Mouse (Mus musculus) natural killer cell, adult 2 months (primary cell): ENCODE measurements at regions not wholly inside any gene's neighbourhood (a gene's known extent, or its start where the extent isn't known, plus 50 kb on each side); places are given as distances from the start of the nearest gene placed in this dataset.

Source experiments
- DNase-seq, 2 experiments: peaks; one replicate each; pipeline ENCODE4 v3.0.0; 2022; ENCODE audit warnings: low spot score in 2 of 2

DNA sequence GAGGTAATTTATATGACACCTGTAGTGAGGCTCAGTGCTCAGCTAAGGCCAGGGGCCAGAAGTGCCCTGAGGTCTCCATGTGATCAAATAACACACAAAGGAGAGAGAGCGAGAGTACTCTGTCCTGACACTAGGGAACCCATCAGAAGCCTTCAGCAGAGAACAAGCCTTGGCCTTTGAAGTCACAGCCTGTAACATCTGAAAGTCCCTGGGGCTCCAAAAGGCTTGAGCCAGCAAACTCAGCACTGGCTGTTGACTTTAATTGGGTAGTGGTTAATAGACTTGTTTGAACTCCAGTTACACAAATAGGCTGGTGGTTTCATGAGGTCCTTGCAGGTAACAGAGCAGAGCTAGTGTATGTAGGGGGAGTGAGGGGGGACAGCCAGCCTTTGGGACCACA, 422.5 kb downstream of the Matn1 start:
- DNase-seq: no peak

DNA sequence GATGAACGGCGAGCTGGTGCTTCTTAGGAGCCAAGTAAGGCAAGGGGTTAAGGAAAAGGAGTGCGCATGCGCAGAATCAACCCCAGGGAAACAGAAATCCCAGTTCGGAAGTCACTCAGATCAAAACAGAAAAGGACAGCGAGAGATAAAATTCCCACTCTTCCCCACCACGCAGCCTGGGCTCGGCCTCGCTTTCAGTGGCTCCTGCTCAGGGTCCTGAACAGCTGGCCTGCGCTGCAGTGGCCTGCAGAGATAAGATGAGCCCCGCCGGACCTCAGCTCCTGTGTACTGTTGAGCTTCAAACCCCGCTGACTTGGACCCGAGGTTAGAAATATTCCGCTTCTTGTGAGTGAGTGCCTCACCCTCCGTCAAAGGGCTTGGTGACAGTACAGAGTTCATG, 428.3 kb downstream of the Matn1 start:
- DNase-seq: no peak

DNA sequence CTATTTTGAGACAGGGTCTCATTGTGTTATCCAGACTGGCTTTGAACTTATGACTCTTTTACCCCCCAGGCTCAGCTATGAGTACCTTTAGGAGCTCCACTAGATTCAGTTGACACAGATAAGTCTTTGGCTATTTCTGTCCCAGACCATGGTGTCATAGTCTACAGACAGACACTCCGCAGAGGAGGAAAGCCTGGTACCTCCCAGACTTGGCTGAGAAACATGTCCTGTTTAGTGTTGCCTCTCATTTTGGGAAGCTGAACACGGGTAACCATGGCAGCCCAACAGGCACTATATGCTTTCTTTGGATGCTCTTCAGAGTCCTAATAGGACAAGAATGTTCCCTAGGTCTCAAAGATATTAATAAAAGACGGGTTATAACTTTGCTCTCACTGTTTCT, 429.0 kb downstream of the Matn1 start:
- no peak for DNase-seq

DNA sequence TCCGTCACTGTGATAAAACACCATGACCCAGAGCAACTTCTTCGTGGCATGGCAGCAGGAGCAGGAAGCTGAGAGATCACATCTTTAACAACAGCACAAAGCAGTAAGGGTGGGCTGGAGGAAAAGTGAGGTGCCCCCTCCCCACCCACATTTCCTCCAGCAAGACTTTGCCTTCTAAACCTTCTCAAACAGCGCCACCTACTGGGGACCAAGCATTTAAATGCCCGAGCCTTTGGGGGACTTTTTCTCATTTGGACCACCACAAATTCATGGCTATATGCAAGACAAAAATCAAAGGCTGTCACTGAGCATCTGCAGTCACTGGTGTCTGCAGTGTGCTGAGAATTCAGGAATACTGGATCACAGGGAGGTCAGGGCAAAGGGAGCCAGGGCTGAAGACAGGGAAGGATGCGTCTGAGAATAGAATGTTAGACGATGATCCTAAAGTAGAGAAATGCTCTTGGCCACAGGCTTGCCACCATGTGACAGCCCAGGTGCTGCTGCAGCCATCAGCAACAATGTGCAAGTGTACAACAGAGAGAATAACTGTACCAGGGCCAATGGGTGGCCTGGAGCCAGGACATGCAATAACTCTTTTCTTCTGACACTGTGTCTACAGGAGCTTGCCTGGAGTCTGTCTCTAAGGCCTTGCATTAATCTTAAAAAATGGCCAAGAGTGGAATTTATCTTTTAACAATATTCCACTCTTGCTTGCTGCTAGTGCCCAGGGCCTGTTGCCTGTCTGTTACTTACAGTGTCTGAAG, 430.5 kb downstream of the Matn1 start:
- DNase-seq: no peak

DNA sequence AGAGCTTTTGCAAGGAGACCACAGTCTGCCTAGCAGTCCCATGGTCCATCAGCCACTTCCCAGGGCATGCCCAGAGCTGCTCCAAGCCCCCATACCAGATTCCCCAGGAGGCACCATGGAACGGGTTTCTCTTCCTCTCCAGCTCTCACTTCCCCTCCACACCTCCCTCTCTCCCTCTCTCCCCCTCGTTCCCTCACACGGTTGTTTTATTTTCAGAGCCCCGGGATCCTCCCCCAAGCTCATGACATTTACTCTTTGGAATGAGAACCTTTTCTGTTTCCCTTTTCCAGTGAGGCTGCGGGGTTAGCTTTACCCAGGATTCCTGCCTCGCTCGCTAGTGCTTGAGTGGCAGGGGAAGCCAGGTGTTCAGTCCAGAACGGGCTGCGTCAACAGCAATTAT, 436.9 kb downstream of the Matn1 start:
- no peak for DNase-seq

DNA sequence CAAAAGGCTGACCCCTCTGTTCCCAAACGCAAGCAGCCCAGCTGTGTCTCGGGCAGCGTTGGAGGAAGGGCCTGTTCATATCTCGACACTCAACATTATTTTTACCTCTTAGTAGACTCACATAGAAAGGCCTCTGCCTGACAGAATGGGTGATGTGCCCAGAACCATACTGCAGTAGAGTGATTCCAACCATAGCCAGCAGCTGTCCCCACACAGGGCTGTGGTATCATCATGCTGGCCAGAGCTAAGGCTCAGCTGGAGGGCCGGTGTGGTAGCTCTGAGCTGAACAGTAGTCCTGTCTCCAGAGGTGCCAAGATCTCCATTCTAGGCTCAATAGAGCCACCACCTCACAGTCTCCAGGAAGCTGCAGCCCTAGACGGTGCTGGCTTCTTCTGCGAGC, 437.3 kb downstream of the Matn1 start:
- DNase-seq: no peak

DNA sequence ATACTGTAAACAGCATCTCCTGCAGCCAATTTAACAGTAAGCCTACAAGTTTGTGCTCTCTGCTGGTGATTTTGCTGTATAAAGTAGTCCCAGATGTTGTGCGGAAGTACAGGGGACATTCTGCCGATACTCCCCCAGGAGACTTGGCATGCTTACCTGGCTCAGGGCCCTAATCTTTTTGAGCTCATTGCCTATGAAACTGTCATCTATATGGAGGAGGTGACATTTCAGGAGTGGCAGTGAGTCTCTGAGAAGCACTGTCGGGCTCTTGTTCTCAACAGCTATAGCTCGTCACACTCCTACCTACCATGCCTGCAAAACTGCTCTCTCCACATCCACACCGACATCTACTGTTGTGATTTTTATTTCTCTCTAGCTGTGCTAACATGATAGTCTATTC, 439.7 kb downstream of the Matn1 start:
- no peak for DNase-seq

DNA sequence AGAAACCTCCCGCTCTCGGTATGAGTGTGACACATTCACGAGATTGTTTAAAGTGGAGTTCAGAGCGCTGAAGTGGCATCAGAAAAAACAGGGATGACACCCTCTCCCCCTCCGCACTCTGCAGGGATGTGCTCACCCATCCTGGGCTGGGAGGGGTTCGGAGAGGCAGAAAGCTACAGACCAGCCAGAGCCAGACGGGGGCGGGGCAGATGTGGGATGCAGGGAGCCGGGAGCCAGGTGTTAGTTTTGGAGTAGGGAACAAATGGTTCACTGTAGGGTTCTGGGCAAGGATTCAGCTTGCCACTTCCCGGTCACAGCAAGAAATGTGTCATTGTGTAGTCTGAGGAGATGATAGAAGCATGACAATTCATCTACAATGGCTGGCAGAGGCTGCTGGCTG, 442.8 kb downstream of the Matn1 start:
- DNase-seq: no peak

DNA sequence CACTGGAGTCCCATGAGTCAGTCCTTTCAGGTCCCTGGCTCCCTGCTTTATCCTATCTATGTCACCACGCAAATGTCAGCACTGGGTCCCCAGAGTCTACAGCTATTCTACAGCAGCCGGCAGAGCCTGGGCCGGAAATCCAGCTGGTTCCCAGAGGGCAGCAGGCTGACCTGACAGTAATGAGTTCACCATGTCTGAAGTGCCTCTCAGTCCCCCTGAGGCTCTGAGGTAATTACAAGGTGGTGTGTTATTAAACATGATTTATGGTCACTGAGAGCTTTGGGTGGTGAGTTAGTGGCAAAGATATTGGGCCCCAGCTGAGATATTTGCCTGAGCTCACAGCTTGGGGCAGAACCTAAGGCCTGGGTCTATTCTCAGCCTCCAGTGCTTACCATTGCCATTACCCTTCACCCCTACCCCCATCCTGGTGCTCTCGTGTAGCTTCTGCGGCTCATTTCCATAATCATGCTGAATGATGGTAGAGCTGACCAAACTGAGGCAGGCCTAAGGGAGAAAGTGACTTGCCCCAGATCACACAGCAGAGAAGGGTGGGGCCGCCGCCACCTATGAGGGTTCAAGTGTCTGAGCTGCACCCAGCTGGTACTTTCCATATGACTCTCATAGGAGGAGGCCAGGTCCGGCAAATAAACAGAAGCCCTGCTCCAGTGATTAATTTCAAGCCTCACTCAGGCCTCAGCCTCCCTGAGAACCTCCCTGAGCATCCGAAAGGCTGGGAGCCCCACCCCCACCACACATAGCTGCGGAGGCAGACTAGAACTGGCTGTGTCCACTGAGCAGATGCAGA, 446.8 kb downstream of the Ptpru start:
- no peak for DNase-seq

DNA sequence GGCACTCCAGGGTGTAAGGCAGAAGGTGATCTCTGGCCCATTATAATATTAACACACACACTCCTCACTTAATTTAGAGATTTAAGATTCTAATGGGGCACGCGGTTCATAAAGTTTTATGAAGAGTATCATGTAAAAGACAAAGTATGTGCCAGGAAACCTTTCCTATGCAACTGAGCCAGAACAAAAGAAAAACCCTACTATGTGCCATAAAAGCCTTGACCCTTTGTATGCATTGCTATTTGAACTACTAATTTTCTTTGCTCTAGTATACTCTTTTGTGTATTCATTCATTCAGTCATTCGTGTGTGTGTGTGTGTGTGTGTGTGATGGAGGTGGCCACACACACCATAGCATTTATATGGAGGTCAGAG, 446.2 kb downstream of the Ptpru start:
- DNase-seq: no peak

DNA sequence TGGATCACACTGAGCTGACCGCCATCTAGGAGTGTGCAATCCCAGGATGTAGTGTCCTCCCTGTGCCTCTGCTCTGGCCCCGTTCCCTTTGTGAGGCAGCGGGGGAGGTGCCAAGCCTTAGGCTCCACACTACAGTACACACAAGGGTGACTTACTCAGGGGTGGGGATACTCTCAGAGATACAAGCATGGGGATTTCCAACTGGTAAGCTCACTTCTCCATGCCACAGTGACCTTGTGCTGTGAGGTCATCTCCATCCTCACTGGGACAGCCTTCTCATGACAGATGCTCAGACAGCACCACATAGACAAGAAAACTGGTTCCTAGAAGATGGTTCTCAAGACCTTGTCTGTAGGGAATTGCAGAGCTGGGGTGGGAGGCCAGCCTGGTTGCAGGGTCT, 445.6 kb downstream of the Ptpru start:
- no peak for DNase-seq

DNA sequence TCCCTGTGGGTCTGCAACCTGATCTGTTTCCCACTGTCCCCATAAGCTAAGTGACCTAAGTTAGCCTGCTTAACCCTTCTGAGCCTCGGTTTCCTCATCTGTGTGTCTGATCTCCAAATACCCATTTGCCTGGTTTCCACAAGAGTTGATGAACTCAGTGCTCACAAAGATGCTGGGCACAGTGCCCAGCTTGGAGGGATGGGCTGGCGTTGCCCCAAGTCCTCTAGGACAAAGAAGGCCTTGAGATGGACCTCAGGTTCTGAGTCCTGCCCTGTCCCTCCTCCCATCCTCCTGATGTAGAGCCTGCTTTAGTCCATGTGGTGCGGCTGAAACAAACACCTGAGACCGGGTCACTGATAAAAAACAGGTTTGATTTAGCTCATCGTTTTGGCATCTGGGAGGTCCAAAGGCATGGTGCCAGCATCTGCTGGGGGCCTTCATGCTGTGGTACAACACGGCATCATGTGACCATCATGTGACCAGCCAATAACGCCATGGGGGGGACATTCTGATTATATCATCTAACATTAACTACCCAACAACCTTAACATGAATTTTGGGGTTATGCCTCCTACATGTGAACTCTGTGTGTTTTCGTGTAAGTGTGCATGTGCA, 441.8 kb downstream of the Ptpru start:
- no peak for DNase-seq

DNA sequence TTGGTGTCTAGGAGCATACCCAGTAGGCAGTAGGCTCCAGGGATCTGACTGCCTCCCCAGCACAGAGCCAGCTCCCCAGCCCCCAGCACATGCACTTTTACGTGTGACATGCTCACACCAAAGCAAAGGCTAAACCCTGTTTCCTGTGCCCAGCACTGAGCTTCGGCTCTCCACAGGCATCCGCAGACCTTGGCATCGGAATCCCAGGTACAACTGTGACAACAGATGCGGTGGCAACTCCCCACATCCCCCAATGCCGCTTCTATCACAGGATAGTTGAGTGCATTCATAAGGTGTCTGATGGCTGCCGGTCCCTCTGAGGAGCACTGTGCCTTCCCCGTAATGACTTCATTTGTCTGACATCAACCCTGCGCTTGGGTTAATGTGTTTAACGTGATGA, 440.9 kb downstream of the Ptpru start:
- DNase-seq: no peak

DNA sequence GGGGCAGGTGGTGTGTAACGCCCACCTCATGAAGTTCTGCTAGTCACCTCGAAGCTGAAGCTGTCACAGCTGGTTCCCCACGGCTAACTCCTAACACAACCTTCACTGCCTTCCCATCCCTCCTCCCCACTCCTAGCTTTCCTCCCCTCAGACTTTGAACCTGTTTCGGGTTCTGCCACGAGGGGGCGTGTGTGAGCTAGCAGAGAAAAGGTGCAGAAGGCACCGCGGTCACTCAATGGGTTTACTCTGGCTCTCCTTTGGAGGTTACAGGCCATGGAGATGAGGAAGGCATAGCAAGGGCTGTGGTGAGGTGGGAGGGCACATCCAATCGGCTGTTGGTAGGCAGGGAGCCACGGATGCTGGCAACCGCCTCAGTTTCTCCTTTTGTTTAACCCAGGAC, 437.3 kb downstream of the Ptpru start:
- no peak for DNase-seq

DNA sequence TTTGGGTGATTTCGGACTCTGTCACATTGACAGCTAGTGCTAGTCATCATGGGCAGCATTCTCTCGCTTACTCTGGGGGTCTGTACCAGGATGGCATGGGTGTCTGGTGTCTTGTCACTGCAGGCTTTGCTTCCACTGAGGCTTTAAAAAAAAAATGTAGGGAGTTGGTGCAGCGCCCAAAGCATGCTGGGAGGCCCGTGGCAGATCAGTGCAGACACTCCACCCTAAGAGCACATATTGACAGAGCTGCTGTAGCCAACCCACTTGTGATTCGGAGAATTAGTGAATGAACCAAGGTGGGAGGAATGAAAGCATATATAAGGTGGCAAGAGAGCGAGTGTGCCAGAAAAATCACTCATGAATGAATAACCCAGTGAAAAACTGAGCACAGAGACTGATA, 436.8 kb downstream of the Ptpru start:
- DNase-seq: no peak

DNA sequence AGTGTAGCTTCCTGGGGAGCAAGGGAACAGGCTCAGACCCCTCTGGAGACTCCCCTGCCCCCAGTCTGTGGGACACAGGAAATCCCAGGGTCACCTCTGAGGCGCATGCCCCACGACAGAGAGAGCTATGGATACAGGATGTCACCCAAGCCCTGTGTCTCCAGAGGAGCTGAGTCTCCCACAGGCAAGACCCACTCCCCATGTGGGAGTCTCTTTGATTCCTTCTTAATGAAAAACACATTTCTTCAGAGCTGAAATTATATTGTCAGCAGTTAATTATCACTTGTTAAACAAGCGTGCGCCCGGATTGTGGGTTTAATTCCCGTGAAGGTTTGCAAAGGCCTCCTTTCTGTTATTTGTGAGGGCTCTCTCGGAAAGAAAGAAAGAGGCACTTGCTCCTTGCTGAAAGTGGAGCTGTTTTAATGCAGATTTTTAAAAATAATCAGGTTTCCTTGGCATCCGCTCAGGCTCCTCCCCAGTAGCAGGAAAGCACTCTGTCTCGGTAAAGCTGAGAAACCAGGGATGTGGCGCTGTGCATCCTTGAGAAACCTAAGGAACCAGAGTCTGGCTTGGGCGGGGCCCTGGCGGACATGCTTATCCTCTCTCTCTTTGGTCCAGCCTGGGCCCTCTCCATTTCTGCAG, 432.6 kb downstream of the Ptpru start:
- DNase-seq: no peak

DNA sequence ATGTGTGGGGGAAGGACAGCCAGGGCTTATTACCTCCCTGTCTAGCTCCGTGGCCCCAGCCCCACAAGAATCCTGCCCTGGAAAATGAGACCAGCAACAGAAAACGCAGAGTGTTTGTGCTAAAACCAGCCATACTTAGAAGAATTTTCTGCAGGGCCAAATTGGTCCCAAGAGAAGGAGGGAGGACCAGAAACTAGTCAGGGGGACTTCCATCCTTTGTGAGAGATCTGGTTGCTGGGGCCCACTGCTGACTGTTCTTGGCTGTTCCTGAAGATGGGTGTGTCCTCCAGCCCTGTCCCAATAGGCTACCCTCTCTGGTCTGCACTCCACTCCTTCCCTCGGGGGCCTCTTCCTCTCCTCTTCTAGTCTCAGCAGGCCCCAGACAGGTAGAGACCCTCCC, 430.6 kb downstream of the Ptpru start:
- DNase-seq: no peak

DNA sequence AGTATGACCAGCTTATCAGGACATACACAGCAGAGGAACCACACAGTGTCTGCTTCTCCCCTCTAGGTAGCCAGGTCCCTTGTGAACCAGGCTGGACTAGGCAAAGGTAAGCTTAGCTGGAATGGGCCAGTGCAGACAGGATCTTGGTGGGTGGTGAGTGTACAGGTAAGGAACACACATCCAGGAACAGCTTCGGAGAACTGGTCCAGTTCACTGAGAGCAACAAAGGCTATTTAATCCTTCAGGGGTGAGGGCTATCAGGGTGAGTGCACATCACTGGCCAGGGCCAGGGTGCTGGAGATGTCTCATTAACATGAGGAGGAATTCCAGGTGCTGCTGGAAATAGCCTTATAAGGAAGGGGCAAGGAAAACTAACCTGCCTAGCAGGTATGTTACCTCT, 429.4 kb downstream of the Ptpru start:
- DNase-seq: no peak

DNA sequence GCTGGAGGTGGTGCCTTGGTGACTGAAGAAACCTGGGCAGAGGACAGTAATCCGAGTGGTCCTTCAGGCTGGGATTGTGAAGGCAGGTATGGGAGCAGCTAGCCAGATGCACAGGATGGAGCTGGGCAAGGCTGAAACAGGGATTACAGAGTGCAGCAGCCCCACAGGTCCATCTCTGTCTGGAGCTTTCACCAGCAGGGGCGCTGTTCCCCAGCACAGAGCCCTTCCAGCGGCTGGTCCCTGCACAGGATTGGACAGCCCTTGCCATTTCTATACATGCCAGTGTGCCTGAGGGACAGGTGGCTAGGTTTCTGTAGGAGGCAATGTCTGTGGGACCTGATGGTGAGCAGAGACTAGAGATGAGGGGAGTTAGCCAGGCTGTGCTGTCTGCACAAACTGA, 428.3 kb downstream of the Ptpru start:
- DNase-seq: no peak

DNA sequence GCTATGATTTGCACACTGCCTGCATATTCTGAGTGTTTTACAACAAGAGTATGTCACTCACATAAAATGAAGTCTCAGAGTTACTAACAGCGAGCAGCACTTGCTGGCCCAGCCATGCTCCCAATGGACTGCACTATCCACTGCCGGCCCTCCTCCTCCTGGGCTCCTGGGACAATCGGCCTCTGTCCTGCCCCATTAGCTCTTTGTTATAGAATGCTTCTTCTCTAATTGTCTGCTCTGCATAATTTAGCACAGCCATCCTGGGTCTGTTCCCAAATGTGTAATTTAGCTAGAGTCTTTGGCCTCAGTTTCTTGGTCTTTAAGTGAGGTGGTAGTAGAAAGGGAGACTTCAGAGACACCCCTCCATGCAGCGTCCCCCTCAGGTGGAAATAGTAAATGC, 426.2 kb downstream of the Ptpru start:
- no peak for DNase-seq

DNA sequence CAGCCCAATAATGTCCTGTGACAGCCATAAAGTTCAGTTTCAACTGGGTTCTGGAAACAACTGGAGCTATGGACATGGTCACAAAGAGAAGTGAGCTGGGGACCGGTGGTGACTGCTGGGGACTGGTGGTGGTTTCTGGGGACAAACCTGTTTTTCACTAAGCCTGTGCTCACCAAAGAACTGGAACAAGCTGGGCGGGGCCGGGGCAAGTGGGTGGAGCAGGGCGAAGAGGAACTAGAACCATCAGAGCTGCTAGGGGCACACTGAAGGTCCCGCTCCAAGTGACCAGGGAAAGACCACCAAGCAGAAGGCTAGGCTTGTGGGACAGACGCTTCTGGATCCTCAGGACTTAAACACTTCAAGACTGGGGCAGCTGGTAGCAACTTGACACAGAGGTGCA, 424.7 kb downstream of the Ptpru start:
- no peak for DNase-seq

DNA sequence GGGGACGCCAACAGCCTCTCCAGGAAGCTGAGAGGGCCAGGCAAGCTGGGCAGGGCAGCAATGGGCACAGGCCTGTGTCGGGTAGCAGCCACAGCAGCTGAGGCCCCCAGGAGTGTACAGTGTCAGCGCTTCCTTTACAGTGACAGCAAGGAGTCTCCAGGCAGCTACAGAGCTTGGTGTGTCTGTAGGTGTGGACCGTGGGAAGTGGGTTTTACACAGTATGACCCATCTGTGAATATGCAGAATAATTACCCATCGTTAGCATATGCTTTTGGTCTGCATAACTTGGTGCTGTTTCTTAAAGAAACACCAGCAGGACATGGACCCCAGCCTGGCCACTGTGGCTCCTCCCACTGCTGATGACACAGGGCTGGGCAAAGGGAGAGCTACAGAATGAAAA, 422.6 kb downstream of the Ptpru start:
- DNase-seq: no peak

DNA sequence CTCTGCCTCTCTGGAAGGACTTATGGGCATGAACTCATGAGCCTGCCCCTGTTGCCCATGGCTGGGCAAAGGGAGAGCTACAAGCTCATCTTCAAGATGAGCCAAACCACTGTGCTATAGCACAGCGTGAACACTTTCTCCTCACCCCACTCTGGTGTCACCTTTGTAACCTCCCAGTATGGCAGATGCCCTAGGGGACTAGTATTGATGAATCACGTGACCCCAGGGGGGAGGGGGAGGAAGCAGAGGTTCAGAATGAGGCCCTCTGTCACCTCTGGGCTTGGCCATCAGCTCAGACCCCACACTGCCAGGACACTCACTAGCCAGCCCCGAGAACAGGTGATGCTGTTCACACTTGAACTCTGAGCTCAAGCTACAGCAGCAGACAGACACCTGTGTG, 421.9 kb downstream of the Ptpru start:
- no peak for DNase-seq
